Mouse (Mus musculus): ENCODE measurements at regions not wholly inside any gene's neighbourhood (a gene's known extent, or its start where the extent isn't known, plus 50 kb on each side); places are given as distances from the start of the nearest gene placed in this dataset.
"Not testable (repeated sequence)": the region's sequence is repeated elsewhere in the genome, so short reads cannot be mapped to it uniquely, and the experiment has no call there.

GRCm38 (mm10) chr17:43139916-43140315, 123.6 kb downstream of the Tnfrsf21 start:
- H3K9ac ChIP-seq: no peak overlapping the region
- WGBS: 43% methylated on average over 8 of the region's 8 CpGs
- no peak overlapping the region for H3K27ac ChIP-seq (replicated peaks)
- H3K4me2 ChIP-seq (replicated peaks): no peak overlapping the region
- no peak overlapping the region for H3K4me3 ChIP-seq (replicated peaks)
- no peaks in the 10 kb centered on the region for H3K9me3 ChIP-seq (replicated peaks)
- no peaks in the 10 kb centered on the region for H3K36me3 ChIP-seq
- H3K4me1 ChIP-seq: no peaks in the 10 kb centered on the region
- H3K27me3 ChIP-seq: no peaks in the 10 kb centered on the region
- ATAC-seq (ENCODE audit: insufficient number of reproducible peaks, low FRiP score, low TSS enrichment, low read depth): no peak

- no peaks in the 10 kb centered on the region for H3K27me3 ChIP-seq
- H3K9ac ChIP-seq: no peak overlapping the region
- H3K9me3 ChIP-seq (replicated peaks): no peaks in the 10 kb centered on the region
- no peak overlapping the region for H3K4me2 ChIP-seq (replicated peaks)
- no peak overlapping the region for H3K4me3 ChIP-seq (replicated peaks)
- H3K4me1 ChIP-seq: no peaks in the 10 kb centered on the region
- no peaks in the 10 kb centered on the region for H3K36me3 ChIP-seq
- no peak overlapping the region for H3K27ac ChIP-seq (replicated peaks)
- 62% methylated on average over 7 of the region's 7 CpGs for WGBS
- ATAC-seq (ENCODE audit: insufficient number of reproducible peaks, low FRiP score, low TSS enrichment, low read depth): no peak
Observed at GRCm38 (mm10) chr17:43141740-43142139, 125.4 kb downstream of the Tnfrsf21 start.

DNA sequence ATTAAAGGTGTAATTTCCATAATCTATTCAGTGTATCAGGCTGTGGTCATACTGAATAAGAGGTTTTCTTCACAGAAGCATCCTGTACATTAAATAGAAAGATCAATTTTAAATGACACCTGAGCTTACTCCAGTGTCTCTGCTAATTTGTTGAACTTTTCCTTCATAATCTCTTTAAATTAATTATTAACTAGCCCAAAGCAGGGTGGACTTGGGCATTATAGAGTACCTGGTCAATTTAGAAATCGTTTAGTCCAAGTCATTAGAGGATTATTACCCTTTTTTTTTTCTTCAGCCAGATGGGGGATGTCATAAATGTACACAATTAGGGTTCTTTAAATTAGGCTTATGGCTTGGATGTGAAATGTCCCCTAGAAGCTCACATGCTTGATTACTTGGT, 124.4 kb upstream of the Adgrf1 start:
- 74% methylated on average over 1 of the region's 1 CpGs for WGBS
- no peak overlapping the region for H3K4me3 ChIP-seq (replicated peaks)
- ATAC-seq (ENCODE audit: insufficient number of reproducible peaks, low FRiP score, low TSS enrichment, low read depth): no peak
- H3K27ac ChIP-seq (replicated peaks): no peak overlapping the region
- no peaks in the 10 kb centered on the region for H3K36me3 ChIP-seq
- H3K9ac ChIP-seq: no peak overlapping the region
- H3K4me1 ChIP-seq: peaks cover 11% of the 10 kb centered on the region
- H3K27me3 ChIP-seq: no peaks in the 10 kb centered on the region
- no peak overlapping the region for H3K4me2 ChIP-seq (replicated peaks)
- no peaks in the 10 kb centered on the region for H3K9me3 ChIP-seq (replicated peaks)

DNA sequence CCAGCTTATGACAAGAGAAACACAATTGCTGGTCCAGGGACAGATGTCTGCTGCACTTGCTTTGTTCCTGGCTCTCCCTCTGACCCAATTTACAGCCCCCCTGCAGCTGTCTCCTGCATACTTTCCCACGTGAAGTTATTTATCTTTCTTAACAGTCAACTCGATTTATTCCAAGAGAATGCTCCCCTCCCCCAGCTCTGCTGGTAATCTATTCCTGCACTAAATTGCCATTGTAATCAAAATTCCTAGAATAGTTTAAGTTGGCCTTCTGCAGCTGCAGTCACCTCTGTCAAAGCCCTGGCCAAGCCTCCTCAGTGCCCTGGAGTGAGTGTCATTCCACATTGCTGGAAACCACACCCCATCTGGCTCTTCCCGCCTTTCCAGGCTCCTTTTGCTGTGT, 122.2 kb upstream of the Adgrf1 start:
- H3K4me1 ChIP-seq: peaks cover 11% of the 10 kb centered on the region
- no peak overlapping the region for H3K9ac ChIP-seq
- no peak overlapping the region for H3K4me3 ChIP-seq (replicated peaks)
- H3K36me3 ChIP-seq: no peaks in the 10 kb centered on the region
- no peaks in the 10 kb centered on the region for H3K9me3 ChIP-seq (replicated peaks)
- no peak overlapping the region for H3K4me2 ChIP-seq (replicated peaks)
- ATAC-seq (ENCODE audit: insufficient number of reproducible peaks, low FRiP score, low TSS enrichment, low read depth): no peak
- 8% methylated on average over 3 of the region's 3 CpGs for WGBS
- no peaks in the 10 kb centered on the region for H3K27me3 ChIP-seq
- no peak overlapping the region for H3K27ac ChIP-seq (replicated peaks)

GRCm38 (mm10) chr17:43152620-43153019, 117.5 kb upstream of the Adgrf1 start:
- no peak for ATAC-seq (ENCODE audit: insufficient number of reproducible peaks, low FRiP score, low TSS enrichment, low read depth)
- Histone ChIP-seq H3K9ac (no peak overlapping the region), H3K27me3 (no peaks in the 10 kb centered on the region), H3K4me3 (replicated peaks) (no peak overlapping the region), H3K4me2 (replicated peaks) (no peak overlapping the region), H3K4me1 (peaks cover 11% of the 10 kb centered on the region), H3K27ac (replicated peaks) (no peak overlapping the region), H3K9me3 (replicated peaks) (no peaks in the 10 kb centered on the region), H3K36me3 (no peaks in the 10 kb centered on the region)
- 76% methylated on average over 3 of the region's 3 CpGs for WGBS

- H3K4me2 ChIP-seq (replicated peaks); H3K9me3 ChIP-seq (replicated peaks); ATAC-seq (ENCODE audit: insufficient number of reproducible peaks, low FRiP score, low TSS enrichment, low read depth); H3K4me3 ChIP-seq (replicated peaks); H3K36me3 ChIP-seq; H3K27ac ChIP-seq (replicated peaks); H3K27me3 ChIP-seq; H3K9ac ChIP-seq: not testable (repeated sequence)
- H3K4me1 ChIP-seq: peaks cover 17% of the 10 kb centered on the region
- WGBS: 91% methylated on average over 8 of the region's 8 CpGs
Observed at GRCm38 (mm10) chr17:43155271-43155670, 114.9 kb upstream of the Adgrf1 start.

DNA sequence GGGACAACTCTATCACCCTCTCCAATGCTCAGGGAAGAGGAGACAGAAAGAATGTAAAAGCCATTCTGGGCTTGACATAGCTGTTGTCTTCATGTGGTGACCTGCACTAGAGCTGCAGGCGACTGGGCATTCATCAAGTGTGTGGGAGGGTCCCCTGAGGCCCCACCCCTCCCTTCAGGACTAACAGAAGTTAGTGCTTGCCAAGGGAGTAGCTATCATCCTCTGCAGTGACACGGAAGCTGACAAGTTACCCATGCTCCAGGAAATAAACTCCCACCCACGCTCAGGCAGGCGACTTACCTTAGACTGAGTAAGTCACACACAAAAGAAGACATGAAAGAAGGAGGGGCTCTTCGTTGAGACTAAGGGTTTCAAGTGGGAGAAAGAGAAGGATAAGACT, 114.0 kb upstream of the Adgrf1 start:
- no peaks in the 10 kb centered on the region for H3K27me3 ChIP-seq
- no peaks in the 10 kb centered on the region for H3K9me3 ChIP-seq (replicated peaks)
- 0 out of 2 replicates have a peak, but pooled peaks have one; percentile 15 for ATAC-seq (ENCODE audit: insufficient number of reproducible peaks, low FRiP score, low TSS enrichment, low read depth)
- no peak overlapping the region for H3K4me2 ChIP-seq (replicated peaks)
- WGBS: 55% methylated on average over 5 of the region's 5 CpGs
- H3K27ac ChIP-seq (replicated peaks): no peak overlapping the region
- peaks cover 17% of the 10 kb centered on the region for H3K4me1 ChIP-seq
- no peaks in the 10 kb centered on the region for H3K36me3 ChIP-seq
- no peak overlapping the region for H3K4me3 ChIP-seq (replicated peaks)
- no peak overlapping the region for H3K9ac ChIP-seq

DNA sequence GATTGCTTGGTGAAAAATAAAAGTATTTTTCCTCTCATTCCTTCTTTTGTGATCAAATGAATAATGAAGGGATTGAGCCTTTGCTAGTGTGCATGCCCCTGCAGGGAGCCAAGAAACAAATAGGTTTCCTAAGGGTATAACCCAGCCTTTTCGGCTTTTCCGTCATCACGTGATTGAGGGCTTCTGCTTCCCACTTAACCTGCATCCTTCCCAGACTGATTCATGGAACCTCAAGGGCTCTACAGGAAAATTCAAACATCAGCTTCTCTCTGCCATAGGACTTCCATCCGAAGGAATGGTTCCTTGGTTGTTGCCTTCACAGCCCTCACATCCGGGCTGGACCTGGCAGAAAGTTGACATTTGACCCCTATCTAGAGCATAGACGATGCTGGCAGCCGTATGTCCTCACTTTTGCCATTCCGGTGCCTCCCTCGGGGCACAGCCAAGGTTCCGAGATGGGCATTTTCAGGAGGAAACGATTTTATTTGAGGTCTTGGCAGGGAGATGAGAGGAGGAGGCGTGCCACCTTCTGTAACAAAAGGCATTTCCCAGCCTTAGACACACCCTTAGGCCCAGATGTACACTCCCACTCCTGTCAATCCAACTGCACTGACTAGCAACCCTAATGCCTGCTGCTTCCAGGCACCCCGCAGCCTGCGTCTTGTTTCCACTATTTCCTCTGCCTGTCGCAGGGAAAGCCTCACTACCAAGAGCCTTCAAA, 112.2 kb upstream of the Adgrf1 start:
- H3K9ac ChIP-seq: no peak overlapping the region
- H3K27ac ChIP-seq (replicated peaks): peak overlapping the region; percentile 58
- H3K4me2 ChIP-seq (replicated peaks): peak overlapping the region; percentile 44
- H3K9me3 ChIP-seq (replicated peaks): no peaks in the 10 kb centered on the region
- peak overlapping the region; percentile 17 for H3K4me3 ChIP-seq (replicated peaks)
- 10% methylated on average over 15 of the region's 15 CpGs for WGBS
- peaks cover 17% of the 10 kb centered on the region for H3K4me1 ChIP-seq
- ATAC-seq (ENCODE audit: insufficient number of reproducible peaks, low FRiP score, low TSS enrichment, low read depth): peak; percentile 88
- H3K36me3 ChIP-seq: no peaks in the 10 kb centered on the region
- H3K27me3 ChIP-seq: no peaks in the 10 kb centered on the region

- Histone ChIP-seq H3K4me2 (replicated peaks) (peak overlapping the region; percentile 44), H3K27me3 (no peaks in the 10 kb centered on the region), H3K4me3 (replicated peaks) (peak overlapping the region; percentile 17), H3K27ac (replicated peaks) (peak overlapping the region; percentile 58; the same call in 1 of the 2 replicates), H3K36me3 (no peaks in the 10 kb centered on the region), H3K9me3 (replicated peaks) (no peaks in the 10 kb centered on the region), H3K9ac (no peak overlapping the region), H3K4me1 (peaks cover 17% of the 10 kb centered on the region)
- WGBS: 4% methylated on average over 10 of the region's 10 CpGs
- peak; percentile 30 for ATAC-seq (ENCODE audit: insufficient number of reproducible peaks, low FRiP score, low TSS enrichment, low read depth)
Observed at GRCm38 (mm10) chr17:43158741-43159140, 111.4 kb upstream of the Adgrf1 start.

DNA sequence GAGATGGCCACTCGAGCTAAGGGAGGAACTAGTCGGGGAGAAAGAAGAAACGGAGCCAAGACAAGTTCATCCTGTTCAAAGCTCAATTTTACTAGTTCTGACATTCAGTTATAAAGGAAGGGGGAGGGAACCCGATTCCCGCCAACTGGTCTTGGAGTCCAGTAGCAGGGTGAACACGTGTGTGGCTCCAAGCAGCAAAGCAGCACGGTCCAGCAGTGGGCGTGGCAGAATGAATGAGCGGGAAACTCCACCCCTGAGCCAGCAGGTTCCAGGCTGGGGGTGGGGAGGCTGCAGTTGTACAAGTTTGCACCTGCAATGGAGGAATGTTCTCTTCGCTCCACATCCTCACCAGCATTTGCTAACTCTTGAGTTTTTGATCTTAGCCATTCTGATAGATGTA, 108.8 kb upstream of the Adgrf1 start:
- H3K4me3 ChIP-seq (replicated peaks); H3K36me3 ChIP-seq; H3K27ac ChIP-seq (replicated peaks); H3K9me3 ChIP-seq (replicated peaks); H3K27me3 ChIP-seq; ATAC-seq (ENCODE audit: insufficient number of reproducible peaks, low FRiP score, low TSS enrichment, low read depth); H3K4me2 ChIP-seq (replicated peaks); H3K9ac ChIP-seq: not testable (repeated sequence)
- WGBS: 54% methylated on average over 10 of the region's 10 CpGs
- peaks cover 17% of the 10 kb centered on the region for H3K4me1 ChIP-seq

DNA sequence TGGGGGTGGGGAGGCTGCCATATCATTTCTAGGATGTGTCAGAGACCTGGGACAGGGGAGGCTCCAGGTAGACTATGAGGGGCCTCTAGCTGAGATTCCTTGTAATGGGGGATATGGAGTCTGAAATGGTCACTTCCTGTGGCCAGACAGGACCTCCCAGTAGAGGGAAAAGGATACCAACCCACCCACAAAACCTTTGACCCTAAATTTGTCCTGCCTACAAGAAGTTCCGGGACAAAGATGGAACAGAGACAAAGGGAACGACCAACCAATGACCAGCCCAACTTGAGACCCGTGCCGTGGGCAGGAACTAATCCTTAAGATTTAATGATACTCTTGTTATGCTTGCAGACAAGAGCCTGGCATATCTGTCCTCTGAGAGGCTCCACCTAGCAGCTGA, 107.0 kb upstream of the Adgrf1 start:
- Histone ChIP-seq H3K27ac (replicated peaks) (no peak overlapping the region), H3K4me1 (peaks cover 11% of the 10 kb centered on the region), H3K27me3 (no peaks in the 10 kb centered on the region), H3K4me3 (replicated peaks) (no peak overlapping the region), H3K9ac (no peak overlapping the region), H3K4me2 (replicated peaks) (no peak overlapping the region), H3K9me3 (replicated peaks) (no peaks in the 10 kb centered on the region), H3K36me3 (no peaks in the 10 kb centered on the region)
- 81% methylated on average over 4 of the region's 4 CpGs for WGBS
- ATAC-seq (ENCODE audit: insufficient number of reproducible peaks, low FRiP score, low TSS enrichment, low read depth): no peak

GRCm38 (mm10) chr17:43166091-43166490, 104.0 kb upstream of the Adgrf1 start:
- Histone ChIP-seq H3K9ac (no peak overlapping the region), H3K36me3 (no peaks in the 10 kb centered on the region), H3K4me3 (replicated peaks) (no peak overlapping the region), H3K9me3 (replicated peaks) (no peaks in the 10 kb centered on the region), H3K4me1 (no peaks in the 10 kb centered on the region), H3K27ac (replicated peaks) (no peak overlapping the region), H3K27me3 (no peaks in the 10 kb centered on the region), H3K4me2 (replicated peaks) (no peak overlapping the region)
- ATAC-seq (ENCODE audit: insufficient number of reproducible peaks, low FRiP score, low TSS enrichment, low read depth): no peak
- 70% methylated on average over 4 of the region's 4 CpGs for WGBS

Measured in embryonic facial prominence, embryonic 15.5 days (tissue).